Mouse (Mus musculus): ENCODE results near the gene Lrrn4cl. TPM values are rescaled to one million over a fixed set of nuclear protein-coding genes. Genes with fewer than 3 reads are reported as not detected.

Lrrn4cl gene
- polyA plus RNA-seq, 1 experiment, result 0.25 TPM

DNA sequence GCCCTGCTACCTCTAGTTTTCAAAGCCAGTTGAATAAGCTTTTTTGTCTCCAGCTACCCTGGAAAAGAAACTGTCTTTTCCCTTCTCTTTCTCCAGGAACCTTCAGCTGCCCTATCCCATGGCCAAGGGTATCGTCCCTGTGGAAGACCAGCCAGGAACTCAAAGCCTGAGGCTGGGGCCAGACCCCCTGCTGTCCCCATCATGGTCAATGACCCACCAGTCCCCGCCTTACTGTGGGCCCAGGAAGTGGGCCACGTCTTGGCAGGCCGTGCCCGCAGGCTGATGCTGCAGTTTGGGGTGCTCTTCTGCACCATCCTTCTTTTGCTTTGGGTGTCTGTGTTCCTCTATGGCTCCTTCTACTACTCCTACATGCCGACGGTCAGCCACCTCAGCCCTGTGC lies 9.6 kb upstream of the Lrrn4cl start:
- no peak overlapping the region for H3K4me3 ChIP-seq
- peaks cover 18% of the 10 kb centered on the region for H3K36me3 ChIP-seq (ENCODE audit: control insufficient read depth, insufficient read depth)
- no peak for TF ChIP-seq POLR2A (IDR thresholded peaks at IDR 0.05; ENCODE audit: insufficient read length, low read depth)
- no peak for TF ChIP-seq REST (IDR thresholded peaks at IDR 0.05; ENCODE audit: insufficient read depth, insufficient read length)
- TF ChIP-seq MYOG (IDR thresholded peaks at IDR 0.05; ENCODE audit: control insufficient read depth in 1 of 3, insufficient read depth in 1 of 3, insufficient read length in 2 of 3, low read depth in 2 of 3), result no peak
- TF ChIP-seq USF1 (IDR thresholded peaks at IDR 0.05; ENCODE audit: low read depth), result no peak
- no peak for TF ChIP-seq E2F4 (IDR thresholded peaks at IDR 0.05; ENCODE audit: insufficient read depth)
- TF ChIP-seq SRF (IDR thresholded peaks at IDR 0.05; ENCODE audit: control insufficient read depth, insufficient read length, low read depth), result no peak

DNA sequence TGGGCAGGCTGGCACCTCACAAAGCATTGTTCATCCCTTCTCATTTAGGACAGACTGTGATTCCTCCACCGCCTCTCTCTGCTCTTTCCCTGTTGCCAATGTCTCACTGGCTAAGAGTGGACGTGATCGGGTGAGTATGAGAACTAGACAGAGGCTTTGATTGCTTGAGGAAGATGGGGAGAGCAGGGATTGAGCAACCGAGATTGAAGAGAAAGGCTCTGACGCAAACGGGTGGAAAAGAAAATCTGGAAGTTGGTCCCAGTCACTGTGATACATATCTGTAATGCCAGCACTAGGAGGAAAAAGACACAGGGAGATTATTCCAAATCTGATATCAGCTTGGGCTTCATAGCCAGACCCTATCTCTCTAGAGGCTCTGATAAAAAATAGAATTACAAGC lies 7.6 kb upstream of the Lrrn4cl start:
- TF ChIP-seq POLR2AphosphoS2 (IDR thresholded peaks at IDR 0.05; ENCODE audit: insufficient read length, low read depth) (no peak), POLR2A (IDR thresholded peaks at IDR 0.05; ENCODE audit: insufficient read length, low read depth) (no peak)
- Histone ChIP-seq H3K4me3 (no peak overlapping the region), H3K27me3 (ENCODE audit: control insufficient read depth, insufficient read depth, insufficient read length) (no peaks in the 10 kb centered on the region), H3K4me2 (ENCODE audit: low read depth) (no peak overlapping the region), H3K79me2 (ENCODE audit: control insufficient read depth, insufficient read depth) (no peaks in the 10 kb centered on the region), H3K36me3 (ENCODE audit: control insufficient read depth, insufficient read depth) (peaks cover 25% of the 10 kb centered on the region), H3ac (ENCODE audit: control insufficient read depth, insufficient read length) (no peak overlapping the region)

More for the DNA sequence above, 9.6 kb upstream of the Lrrn4cl start:
- Histone ChIP-seq H3ac (ENCODE audit: control insufficient read depth, insufficient read length) (no peak overlapping the region), H3K4me2 (ENCODE audit: low read depth) (no peak overlapping the region), H3K27me3 (ENCODE audit: control insufficient read depth, insufficient read depth, insufficient read length) (no peaks in the 10 kb centered on the region), H3K79me2 (ENCODE audit: control insufficient read depth, insufficient read depth) (no peaks in the 10 kb centered on the region)

DNA sequence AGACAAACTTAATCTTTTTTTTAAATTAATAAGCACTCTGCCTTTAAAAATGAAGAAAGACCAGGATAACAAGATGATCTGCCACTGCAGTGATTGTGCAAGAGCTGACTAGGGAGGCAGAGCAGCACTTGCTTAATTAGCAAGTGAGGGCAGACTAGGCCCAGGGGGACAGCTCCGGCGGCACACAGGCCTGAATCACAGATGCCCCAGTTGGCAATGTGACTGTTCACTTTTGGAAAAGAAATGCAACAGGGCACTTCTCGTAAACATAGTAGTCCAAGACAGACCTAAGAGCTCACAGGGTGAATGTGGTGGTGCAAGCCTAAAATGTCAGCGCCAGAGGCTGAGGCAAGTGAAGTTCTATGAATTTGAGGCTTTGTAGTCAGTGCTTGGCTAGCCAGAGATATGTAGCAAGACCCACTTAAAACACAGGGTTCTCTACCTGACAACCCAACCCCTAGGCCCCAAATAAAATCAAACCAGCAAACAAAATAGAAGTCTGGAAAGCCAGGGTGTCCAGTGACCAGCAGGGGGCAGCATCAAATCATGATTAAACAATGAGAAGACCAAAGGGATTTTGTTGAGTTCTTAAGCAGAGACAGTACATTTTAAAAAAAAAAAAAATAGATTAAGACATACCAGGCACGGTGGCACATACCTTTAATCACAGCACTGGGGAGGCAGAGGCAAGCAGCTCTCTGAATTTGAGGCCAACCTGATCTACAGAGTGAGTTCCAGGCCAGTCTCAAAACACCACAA lies 6.0 kb upstream of the Lrrn4cl start:
- no peaks in the 10 kb centered on the region for H3K27me3 ChIP-seq (ENCODE audit: control insufficient read depth, insufficient read depth, insufficient read length)
- H3ac ChIP-seq (ENCODE audit: control insufficient read depth, insufficient read length), result no peak overlapping the region
- no peak overlapping the region for H3K4me2 ChIP-seq (ENCODE audit: low read depth)
- TF ChIP-seq TCF12 (IDR thresholded peaks at IDR 0.05; ENCODE audit: insufficient read depth, poor library complexity, severe bottlenecking) (no peak), SRF (IDR thresholded peaks at IDR 0.05; ENCODE audit: control insufficient read depth, insufficient read length, low read depth) (no peak), POLR2A (IDR thresholded peaks at IDR 0.05; ENCODE audit: insufficient read length, low read depth) (no peak), POLR2AphosphoS2 (IDR thresholded peaks at IDR 0.05; ENCODE audit: insufficient read length, low read depth) (no peak)
- no peak overlapping the region for H3K4me3 ChIP-seq
- H3K79me2 ChIP-seq (ENCODE audit: control insufficient read depth, insufficient read depth), result no peaks in the 10 kb centered on the region
- peaks cover 31% of the 10 kb centered on the region for H3K36me3 ChIP-seq (ENCODE audit: control insufficient read depth, insufficient read depth)

DNA sequence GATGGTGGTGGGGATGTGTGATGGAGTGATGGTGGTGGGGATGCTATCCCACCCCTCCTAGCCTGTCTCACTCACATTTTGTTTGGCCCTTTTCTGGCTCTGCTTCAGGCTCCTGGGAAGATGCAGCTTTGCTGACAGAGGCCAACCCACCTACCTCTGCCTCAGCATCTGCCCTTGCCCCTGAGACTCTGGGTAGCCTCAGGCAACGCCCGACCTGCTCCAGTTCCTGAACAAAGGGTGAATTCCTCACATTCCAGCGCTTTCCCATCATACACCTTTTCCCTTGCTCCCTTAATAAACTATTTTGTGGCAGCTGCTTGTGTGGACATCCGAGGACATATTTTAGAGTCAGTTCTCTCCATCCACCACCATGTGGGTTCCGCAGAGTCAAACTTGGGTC lies 2.2 kb upstream of the Lrrn4cl start:
- TF ChIP-seq SRF (IDR thresholded peaks at IDR 0.05; ENCODE audit: control insufficient read depth, insufficient read length, low read depth) (no peak), POLR2A (IDR thresholded peaks at IDR 0.05; ENCODE audit: insufficient read length, low read depth) (no peak), E2F4 (IDR thresholded peaks at IDR 0.05; ENCODE audit: insufficient read depth) (no peak), MYOD1 (IDR thresholded peaks at IDR 0.05; ENCODE audit: control insufficient read depth in 1 of 3, insufficient read length in 2 of 3, low read depth in 2 of 3) (no peak), MAX (IDR thresholded peaks at IDR 0.05; ENCODE audit: low read depth) (no peak), MYOG (IDR thresholded peaks at IDR 0.05; ENCODE audit: control insufficient read depth in 1 of 3, insufficient read depth in 1 of 3, insufficient read length in 2 of 3, low read depth in 2 of 3) (no peak), TCF3 (IDR thresholded peaks at IDR 0.05; ENCODE audit: insufficient read length, low read depth) (no peak), USF1 (IDR thresholded peaks at IDR 0.05; ENCODE audit: low read depth) (no peak)
- Histone ChIP-seq H3K27me3 (ENCODE audit: control insufficient read depth, insufficient read depth, insufficient read length) (no peaks in the 10 kb centered on the region), H3ac (ENCODE audit: control insufficient read depth, insufficient read length) (no peak overlapping the region), H3K36me3 (ENCODE audit: control insufficient read depth, insufficient read depth) (peaks cover 27% of the 10 kb centered on the region), H3K79me2 (ENCODE audit: control insufficient read depth, insufficient read depth) (no peaks in the 10 kb centered on the region), H3K4me2 (ENCODE audit: low read depth) (no peak overlapping the region), H3K4me3 (no peak overlapping the region)

DNA sequence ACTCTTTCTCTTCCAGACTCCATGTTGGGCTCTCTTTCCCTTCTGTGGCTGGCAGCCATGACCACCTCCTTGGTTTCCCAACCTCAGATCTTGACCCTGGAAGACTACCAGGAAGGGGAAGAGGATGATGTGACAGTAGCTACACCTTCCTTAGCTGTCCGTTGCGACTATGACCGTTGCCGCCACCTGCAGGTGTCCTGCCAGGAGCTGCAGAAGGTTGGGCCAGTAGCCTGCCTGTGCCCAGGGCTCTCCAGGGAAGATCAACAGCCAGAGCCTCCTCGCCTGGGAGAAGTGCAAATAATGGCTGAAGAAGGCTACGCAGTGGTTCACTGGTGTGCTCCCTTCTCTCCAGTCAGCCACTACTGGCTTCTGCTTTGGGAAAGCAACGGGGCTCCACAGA lies 1.1 kb downstream of the Lrrn4cl start:
- H3K4me3 ChIP-seq, result no peak overlapping the region
- H3ac ChIP-seq (ENCODE audit: control insufficient read depth, insufficient read length), result no peak overlapping the region
- TF ChIP-seq POLR2A (IDR thresholded peaks at IDR 0.05; ENCODE audit: insufficient read length, low read depth) (no peak), REST (IDR thresholded peaks at IDR 0.05; ENCODE audit: insufficient read depth, insufficient read length) (no peak), MYOD1 (IDR thresholded peaks at IDR 0.05; ENCODE audit: control insufficient read depth in 1 of 3, insufficient read length in 2 of 3, low read depth in 2 of 3) (no peak), CEBPB (IDR thresholded peaks at IDR 0.05; ENCODE audit: insufficient read depth, poor library complexity, severe bottlenecking) (no peak), E2F4 (IDR thresholded peaks at IDR 0.05; ENCODE audit: insufficient read depth) (no peak), POLR2AphosphoS2 (IDR thresholded peaks at IDR 0.05; ENCODE audit: insufficient read length, low read depth) (no peak), SRF (IDR thresholded peaks at IDR 0.05; ENCODE audit: control insufficient read depth, insufficient read length, low read depth) (no peak), MAX (IDR thresholded peaks at IDR 0.05; ENCODE audit: low read depth) (no peak), TCF12 (IDR thresholded peaks at IDR 0.05; ENCODE audit: insufficient read depth, poor library complexity, severe bottlenecking) (no peak), USF1 (IDR thresholded peaks at IDR 0.05; ENCODE audit: low read depth) (no peak), MYOG (IDR thresholded peaks at IDR 0.05; ENCODE audit: control insufficient read depth in 1 of 3, insufficient read depth in 1 of 3, insufficient read length in 2 of 3, low read depth in 2 of 3) (no peak), TCF3 (IDR thresholded peaks at IDR 0.05; ENCODE audit: insufficient read length, low read depth) (no peak)
- H3K79me2 ChIP-seq (ENCODE audit: control insufficient read depth, insufficient read depth), result no peaks in the 10 kb centered on the region
- no peak overlapping the region for H3K4me2 ChIP-seq (ENCODE audit: low read depth)
- H3K36me3 ChIP-seq (ENCODE audit: control insufficient read depth, insufficient read depth), result peaks cover 12% of the 10 kb centered on the region
- H3K27me3 ChIP-seq (ENCODE audit: control insufficient read depth, insufficient read depth, insufficient read length), result no peaks in the 10 kb centered on the region

All from myocyte (in vitro differentiated cells).